ENCODE assay signal across 8 mouse cellular contexts in the genomic region with DNA sequence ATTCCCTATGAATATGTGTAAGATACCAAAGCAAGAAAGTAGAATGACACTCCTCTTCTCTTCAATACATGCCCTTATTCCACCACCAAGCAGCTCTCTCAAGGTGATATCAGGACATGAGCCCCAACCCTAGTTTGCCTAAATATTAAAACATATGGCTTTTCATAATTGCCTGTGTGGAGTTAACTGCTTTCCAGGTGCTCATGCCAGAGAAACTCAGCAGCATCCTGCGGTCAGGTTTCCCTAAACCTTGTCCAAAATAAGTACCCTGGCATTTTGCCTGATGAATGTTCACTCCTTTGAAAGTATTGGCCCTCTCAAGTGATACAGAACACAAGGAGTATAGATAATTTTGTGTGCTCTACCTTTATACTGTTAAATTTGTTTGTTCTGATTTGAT.
"Had no signal": no experiment of that assay in that cellular context is flagged by ENCODE, and none has a peak within 500 bp of the region (broad histone marks: within the 10 kb centered on the region; RNA-seq: fewer than 3 reads in every experiment).

No protein-coding gene starts in this region.

- ATAC-seq: lung, postnatal 0 days; midbrain, embryonic 13.5 days had no signal

- DNase-seq: kidney, postnatal 36 days; layer of hippocampus, adult 9-11 months; lung, adult 2 months; lung, postnatal 36 days; right cerebral cortex, postnatal 25 days; thymus, postnatal 4 days had no signal
